Mouse (Mus musculus): ENCODE results near the gene Kcnmb4. TPM values are rescaled to one million over a fixed set of nuclear protein-coding genes. Genes with fewer than 3 reads are reported as not detected.

Gene Kcnmb4
- polyA plus RNA-seq, 2 experiments from 2014 or later = 1.0 to 2.1 TPM

DNA sequence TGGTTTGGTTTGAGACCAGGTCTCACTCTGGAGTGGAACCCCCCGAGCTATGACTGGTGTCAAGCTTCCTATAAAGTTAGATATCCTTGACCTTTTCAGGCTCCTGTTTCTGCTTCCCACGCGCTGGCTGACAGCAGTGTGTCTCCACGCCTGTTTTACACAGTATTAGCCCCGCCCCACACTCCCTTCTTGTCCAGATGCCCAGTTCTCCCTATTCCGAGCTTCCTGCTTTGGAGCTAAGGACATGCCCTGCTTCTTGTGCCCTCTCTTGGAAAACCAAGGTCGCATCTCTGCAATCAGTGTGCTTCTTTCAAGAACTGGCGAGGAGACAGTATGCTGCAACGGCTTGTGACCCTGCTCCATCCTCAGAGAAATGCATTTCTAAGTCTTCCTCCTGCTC lies 23.1 kb downstream of the Kcnmb4 start:
- no peak for ATAC-seq

DNA sequence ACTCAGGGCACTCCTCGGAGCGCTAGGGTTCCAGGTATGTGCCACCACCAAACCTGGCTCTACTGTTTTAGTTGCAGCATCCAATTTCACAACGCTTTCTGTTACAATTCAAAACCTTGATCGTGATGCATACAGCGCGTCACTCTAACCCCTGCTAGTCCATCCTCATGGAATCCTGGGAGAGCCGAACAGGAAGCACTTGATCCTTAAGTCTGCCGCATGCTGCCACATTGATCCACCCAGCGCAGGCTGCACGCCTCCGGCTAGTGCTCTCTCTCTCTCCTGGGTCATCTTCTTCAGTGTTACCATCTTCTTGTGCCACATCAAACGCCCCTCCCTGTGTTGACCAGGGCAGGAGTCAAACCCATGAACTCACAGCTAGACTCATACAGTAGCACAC lies 25.5 kb downstream of the Kcnmb4 start:
- no peak for ATAC-seq

DNA sequence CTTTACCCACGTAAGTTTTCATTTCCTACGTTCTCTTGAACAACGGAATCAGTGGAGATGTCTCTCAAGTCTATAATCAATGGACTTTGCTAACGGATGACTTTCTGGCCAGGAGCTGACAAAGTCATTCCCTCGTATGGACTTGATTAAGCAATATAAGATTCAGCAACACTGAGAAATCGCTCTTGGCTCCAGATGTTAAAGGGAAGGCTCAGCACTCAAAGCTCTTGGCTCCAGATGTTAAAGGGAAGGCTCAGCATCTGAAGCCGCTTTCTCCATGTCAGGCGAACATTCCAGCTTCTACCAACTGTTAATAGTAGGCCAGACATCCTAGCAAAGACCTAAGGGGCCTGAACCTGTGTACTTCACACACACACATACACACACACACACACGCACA lies 26.5 kb downstream of the Kcnmb4 start:
- ATAC-seq = no peak

DNA sequence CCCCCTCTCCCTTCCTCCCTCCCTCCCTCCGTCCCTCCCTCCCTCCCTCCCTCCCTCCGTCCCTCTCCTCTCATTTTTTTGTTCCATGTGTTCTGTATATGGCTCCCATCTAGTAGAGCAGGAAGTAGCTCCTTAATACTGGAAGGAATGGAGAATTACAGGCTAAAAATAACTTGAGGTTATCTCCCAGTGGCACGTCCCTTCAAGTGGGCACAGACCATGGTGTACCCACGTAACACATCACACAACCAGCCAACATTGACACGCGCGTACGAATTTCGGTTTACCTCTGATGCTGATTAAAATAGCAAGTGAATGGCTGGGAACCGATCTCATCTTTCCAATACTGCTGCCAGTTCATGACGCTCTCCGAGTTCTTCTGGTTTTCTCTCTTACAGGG lies 27.6 kb downstream of the Kcnmb4 start:
- ATAC-seq = no peak

DNA sequence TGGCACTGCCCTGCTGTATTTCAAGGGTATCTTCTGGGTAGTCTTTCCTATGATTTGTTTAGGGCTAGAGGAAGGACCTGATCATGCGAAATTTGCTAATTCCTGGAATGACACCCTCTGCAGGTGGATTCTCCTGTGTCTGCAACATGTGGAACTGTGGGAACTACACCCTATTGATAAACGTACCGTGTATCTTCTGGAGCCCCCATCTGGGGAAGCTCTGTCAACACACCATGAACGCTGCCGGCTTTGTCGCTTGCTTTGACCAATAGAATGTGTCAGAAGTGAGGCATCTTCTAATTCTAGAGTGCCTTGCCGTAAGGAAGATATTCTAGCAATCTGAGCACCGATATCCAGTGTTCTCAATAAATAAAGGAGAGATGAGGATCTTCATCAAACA lies 28.9 kb downstream of the Kcnmb4 start:
- no peak for ATAC-seq

DNA sequence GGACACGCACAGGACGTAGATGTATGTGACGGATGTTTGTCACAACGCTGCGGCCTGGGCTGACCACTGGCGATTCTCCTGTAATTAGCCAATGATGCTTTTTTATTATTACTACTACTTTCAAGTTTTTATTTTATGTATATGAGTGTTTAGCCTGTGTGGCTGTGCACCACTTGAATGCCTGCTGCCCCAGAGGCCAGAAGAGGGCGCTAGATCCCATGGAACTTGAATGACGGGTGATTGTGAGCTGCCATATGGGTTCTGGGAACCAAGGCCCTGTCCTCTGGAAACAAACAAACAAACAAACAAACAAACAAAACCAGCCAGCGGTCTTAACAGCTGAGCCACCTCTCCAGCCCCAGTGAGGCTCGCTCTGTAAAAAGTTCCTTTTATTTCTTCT lies 29.3 kb downstream of the Kcnmb4 start:
- no peak for ATAC-seq

DNA sequence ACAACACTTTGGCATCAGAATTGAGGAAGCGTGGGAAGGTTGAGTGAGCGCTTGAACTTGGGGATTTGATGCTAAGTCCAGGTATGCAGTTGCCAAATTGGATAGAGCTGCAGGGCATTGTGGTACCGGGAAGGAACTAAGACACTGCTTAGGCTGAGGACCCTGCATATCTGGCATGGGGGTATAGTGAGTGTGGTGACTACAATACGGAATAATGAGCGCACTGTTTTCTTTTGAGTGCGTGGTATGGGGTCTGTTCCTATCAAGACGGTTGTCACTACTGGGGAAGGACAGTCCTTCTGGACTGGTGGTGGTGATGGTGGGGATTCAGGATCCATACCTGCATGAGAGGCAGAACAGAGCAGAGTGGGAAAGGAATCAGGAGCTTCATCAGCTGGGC lies 32.7 kb downstream of the Kcnmb4 start:
- ATAC-seq = no peak

DNA sequence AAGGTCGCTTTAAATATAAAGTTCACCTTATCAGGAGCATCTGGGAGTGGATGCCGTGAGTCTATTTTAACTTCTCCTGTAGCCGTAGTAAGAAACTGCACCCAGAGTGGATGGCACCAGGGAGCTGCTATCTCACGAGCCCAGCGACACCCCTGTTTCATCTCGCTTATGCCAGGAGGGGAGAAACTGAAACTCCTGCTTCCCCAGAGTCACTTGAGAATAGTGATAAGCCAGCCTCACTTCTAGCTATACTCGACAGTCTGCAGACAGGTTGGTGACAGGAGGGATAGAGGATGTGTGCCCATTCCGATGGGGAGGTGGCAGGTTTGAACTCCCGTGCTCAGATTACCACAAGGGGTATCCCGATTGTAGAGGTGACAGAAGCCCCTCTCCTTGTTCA lies 33.6 kb downstream of the Kcnmb4 start:
- no peak for ATAC-seq

DNA sequence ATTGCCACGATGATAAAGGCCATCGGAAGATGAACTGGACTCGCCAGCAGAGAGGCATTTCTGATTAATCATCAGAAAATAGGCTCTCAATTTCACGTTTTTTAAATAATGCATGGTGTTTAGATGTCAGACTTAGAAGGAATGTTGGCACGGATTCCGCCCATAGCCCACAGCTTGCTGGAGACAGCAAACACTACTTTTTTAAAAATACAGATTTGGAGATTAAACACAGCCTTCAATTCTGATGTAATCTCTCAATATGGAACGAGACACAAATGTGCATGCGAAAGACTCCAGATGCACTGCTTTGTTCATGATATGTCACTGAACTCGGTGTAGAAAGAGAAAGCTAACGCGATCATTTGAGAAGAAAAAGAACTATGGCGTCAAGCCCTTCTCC lies 38.2 kb downstream of the Kcnmb4 start:
- no peak for ATAC-seq

DNA sequence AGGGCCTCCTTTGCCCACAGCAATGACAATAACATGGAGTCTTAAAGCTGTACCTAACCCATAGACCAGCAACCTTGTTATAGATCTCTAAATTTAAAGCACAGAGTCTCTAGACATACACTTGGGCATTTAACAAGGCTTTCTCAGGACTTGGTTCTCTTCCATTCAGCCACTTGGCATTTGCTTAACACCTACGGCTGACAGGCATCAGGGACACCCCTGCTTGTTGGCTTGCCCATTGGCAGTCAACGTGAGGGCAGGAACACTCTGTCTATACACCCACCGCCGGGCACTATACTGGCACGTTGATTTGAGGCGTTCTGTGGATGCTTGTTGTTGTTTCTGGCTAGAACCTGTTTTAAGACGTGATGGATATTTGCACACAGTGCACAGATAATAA lies 41.3 kb downstream of the Kcnmb4 start:
- ATAC-seq = no peak

DNA sequence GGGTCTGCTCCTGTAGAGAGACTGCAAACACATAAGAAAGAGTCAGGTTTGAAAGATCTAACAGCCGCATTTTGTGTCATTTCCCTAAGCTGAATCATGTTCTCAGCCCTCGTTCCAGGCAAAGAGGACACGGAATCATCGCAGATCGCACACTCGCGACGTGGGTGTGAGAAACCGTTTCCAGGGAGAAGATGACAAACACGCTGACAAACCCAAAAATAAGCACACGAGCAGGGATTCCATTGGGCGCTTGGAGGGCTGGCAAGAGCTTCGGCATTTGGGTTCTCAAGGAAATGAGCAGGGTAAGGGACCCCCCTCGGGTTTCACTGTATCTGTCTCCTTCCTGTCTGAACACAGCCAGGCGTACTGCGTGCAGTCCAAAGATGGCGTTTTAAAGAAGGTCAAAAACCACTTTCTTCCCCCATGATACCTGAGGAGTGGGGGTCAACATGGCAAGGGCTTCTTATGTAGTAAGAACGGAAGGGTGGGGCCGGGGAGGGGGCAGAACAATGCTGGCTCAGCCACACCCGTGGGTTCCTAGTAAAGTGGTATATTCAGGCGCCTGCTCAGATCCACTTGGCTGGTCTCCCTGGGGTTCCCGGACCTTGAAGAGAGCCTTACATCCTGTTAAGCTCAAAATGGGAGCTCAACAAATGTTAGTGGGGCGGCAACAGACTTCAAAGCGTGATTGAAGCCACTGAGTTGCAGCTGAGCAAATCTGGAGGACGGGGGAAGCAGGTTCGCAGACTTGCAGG lies 45.5 kb downstream of the Kcnmb4 start:
- ATAC-seq = no peak

DNA sequence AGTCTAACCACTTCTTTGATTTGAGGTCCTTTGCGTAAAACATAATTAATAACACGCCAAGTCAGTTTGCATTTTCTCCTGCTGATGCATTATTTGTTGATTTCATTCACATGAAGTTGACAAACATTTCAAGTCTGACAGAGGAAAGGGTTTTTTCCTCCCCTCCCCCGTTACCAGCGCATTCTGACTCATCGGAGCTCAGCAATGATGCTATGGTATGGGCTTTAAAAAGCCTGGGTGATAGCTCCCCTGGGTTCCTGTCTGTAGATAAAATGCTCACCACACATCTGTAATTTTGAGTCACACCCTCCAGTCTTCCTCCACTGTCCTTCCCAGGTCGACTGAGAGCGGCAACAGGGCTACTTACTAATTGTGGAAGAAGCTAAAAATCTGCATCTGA lies 47.5 kb downstream of the Kcnmb4 start:
- ATAC-seq = no peak

DNA sequence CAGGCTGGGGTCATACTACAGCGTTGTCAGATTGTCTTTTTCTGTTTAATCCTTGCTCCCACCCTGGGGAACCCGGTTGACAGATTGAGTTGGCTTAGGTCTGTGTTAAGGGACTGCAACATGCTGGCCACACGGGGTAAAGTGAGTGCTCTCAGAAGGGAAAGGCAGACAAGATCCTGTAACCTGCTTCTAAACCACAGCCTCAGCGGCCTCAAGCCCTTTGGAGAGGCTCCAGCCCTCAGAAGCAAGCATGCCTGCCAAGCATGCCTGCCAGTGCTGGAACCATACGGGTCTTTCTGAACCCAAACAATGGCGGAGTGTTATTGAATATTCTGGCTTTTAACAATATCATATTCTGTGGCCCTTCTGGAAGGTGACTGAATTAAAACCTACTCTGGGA lies 48.8 kb downstream of the Kcnmb4 start:
- no peak for ATAC-seq

DNA sequence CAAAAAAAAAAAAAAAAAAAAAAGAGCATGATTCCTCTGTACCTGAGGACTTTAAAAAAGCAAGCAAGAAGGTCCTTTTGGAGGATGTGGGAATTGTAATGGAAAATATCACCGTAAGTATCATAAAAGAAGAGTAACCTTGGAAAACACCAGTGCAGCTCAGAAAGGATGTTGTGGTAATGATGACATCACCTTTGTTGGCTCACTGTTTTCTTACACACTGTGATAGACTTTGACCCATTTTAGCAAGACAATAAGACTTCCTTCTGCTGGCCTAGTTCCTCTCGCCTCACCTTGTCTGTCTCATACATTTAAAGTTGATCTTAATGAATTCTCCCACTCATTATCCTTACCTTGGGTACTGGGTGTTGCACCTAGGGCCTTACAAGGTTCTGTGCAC lies 51.1 kb downstream of the Kcnmb4 start:
- ATAC-seq = peak; percentile 87

DNA sequence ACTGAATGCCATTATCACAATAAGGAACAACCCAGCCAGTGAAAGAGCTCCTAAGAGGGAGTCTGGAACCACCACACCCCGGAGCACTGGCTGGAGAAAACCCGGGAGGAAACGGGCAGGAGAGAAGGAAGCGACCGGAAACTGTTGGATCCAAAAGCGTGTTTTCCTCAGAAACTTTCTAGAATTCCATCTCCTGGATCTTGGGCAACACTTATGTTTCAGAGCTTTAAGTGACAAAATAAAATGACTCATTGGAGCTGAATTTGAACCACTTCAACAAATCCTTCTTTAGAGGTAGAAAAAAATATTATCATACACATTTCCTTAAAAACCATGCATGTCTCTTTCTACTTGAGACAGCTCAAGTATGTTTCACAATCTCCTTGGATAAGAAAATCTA lies 52.7 kb downstream of the Kcnmb4 start:
- ATAC-seq = no peak

DNA sequence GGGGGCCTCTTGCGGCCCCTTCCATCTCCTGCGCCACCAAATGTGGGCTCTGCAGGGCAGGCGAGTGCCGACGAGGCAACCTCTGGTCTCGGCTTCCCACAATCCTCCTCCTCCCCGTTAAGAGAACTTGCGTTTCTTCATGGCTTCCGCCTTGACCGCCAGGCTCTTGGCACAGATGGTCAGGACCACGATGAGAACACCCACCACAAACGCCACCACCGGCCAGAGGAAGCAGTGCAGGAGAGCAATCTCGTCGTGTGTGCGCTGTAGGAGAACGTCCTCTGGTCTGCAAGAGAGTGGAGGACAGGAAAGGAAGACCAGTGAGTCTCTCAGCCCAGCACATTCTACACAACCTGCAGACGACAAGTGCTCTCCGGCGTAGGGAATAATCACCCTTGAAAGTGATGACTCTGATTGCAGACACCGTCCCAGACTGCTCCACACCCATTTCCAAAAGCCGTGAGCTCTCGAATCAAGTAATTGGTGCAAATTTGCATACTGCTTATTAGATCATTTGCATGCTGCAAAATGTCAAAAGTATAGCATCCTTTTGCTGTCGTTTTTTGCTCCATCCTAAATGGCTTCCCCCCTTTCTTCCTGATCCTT lies 55.5 kb downstream of the Kcnmb4 start:
- ATAC-seq = no peak

DNA sequence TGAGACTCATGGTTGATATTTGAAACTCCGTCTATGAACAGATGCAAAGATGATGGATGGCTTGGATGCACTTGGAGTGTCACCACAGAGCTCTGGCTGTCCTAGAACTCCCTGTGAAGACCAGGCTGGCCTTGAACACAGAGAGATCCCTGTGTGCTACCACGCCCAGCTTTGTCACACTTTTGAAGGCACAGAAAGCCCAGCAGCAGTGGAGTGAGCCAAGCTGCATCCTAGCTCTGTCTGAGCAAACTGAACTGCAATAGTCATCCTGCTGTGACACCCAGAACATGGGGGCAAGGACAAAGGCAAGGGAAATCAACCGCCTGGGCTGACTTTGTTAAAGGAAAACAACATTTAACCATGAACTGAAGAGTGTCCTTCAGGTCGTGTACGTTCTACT lies 57.0 kb downstream of the Kcnmb4 start:
- no peak for ATAC-seq

DNA sequence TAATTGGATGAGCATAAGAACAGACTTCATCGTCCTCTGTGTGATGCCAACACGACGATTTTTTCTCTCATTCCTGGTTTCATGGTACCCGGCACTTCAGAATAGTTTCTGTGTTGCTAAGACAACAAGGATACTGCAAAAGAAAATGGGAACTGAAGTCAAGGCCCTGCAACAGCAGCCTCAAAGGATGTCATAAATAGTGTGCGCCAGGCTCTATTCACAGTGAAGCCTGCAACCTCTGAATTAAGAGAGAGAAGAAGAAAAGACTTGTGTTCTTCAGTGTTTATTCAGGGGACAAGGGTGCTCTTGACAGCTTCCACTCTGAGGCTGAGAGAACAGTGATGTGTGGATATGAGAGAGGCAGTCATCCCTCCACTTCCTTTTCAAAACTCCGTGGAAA lies 57.5 kb downstream of the Kcnmb4 start:
- ATAC-seq = no peak

DNA sequence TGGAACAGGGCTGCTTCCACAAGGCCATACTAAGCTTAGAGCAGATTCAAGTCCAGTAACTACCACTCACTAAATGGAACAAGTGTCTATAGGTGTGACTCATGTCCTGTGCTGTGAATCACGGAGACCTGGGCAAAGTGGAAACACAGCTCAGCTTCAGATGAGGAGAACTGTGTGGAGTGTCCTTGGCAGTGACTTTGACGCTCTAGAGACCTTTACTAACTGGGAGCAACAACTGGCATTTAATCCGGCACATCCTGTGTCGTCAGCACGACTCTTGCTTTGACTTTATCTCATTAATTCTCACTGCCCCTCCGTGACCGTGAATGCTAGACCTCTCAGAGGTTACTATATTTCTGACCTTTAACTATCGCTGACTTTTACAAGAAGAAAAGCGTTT lies 62.9 kb downstream of the Kcnmb4 start:
- no peak for ATAC-seq

DNA sequence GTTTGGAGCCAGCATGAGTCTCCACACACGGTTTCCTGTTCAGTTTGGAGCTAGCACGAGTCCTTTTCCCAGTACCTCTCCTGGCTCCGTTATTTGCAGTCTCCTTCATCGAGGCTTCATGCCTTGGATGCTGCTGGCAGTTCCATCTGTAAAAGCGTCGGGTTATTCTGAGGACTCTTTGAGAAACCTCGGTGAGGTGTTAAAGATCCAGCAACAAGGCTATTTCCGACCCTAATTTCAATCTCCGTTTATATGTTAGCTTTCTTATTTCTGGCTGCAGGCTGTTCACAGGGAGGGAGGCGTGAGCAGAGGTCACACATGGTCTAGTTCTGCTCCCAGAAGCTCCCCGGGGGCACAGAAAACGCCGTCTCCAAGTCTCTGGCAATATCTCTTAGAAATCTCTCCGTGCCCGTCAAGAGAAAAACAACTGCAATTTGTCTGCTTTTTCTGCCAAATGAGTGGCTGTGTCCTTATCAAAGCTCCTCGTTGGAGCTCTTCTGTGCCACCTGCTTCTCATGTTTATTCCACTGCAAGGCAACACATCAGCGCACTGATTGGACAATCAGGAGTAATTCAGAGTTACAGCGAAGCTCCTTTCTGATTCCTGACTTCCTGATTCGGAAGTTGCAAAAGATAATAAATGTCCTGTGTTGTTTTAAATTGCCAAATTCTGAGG lies 65.9 kb downstream of the Kcnmb4 start:
- ATAC-seq = no peak

DNA sequence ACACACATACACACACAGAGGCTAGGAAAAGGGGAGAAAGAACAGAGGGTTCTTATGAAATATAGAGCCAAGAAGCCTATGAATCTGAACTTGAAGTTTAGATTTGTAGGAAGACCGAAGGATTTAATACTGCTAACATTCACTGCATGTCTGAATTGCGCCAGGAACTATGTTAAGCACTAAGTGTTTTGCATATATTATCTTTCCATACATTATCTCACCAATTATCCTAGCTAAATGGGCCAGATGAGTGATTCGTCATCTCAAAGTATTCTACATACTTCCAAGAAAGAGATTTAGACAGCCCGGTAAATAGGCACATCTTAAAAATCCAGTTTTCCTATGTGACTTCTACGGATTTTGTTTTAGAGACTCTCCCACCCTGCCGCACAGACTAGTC lies 68.7 kb downstream of the Kcnmb4 start:
- no peak for ATAC-seq

DNA sequence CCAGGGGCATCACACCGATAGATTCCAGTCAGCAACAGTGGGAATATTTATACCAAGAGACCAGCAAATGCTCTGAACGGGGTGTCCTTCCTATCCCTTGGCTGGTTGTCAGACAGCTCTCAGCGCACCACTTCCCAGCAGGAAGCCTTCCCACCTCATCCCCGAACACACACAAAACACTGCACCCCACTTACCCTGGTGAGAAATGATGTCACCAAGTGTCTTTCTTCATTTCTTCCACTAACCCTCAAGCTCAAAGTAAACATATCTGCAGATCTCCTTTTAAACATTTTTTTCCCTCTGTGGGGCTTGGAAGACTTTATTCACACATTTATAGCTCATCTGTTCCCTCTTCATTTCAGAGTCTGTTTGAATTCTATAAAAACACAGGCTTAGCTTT lies 70.0 kb downstream of the Kcnmb4 start:
- ATAC-seq = no peak

DNA sequence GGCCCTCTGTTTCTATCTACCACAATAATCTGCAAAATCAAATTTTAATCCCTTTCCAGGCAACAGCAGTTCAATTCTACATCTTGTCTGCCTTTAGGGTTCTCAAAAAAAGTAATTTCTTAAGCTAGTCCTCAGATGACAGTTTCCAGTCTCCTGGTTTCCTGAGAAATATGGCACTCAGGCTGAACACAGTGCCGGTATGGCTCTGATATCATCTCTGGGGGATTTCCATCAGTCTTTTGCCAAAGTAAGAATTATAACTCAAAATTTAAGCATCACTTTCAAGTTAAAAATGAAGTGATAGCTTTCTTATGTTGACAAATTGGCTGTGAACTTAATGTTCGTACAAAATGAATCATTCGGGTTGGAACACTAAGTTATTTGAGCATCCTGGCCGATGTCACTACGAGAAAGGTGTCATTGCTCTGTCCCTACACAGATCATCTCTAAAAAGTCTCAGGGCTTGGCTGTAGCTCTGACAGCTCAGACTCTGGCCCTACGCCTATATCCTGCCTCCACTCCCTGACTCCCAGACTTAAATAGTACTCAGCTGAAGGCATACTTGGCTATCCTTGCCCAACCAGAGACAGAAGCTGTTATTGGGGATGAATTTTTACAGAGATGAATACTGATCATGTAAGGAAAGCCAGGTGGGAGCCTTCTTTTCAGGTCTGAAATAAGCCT lies 70.8 kb downstream of the Kcnmb4 start:
- ATAC-seq = no peak

DNA sequence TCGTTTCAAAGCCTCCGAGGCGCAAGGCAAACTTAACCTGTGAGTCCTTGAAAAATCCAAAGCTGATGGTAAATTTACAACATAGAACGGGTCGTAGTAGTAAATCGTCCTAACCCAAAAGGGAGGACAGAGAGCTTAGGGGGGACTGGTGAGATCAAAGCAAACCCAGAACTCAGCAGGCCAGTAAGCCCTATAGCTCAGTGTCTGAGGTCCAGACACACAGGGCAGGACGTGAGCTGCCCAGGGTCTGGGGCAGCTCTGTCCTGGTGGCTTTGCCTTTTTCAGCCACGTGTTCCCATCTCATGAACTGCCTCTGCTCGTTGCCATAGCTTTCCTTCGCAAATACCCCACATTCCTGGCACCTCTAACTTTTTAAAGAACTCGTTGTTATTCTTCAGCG lies 75.7 kb downstream of the Kcnmb4 start:
- no peak for ATAC-seq

Data from activated CD4-positive, CD25-positive, alpha-beta regulatory T cell, adult 4 months (primary cell).